Mouse (Mus musculus) brain, embryonic 14.5 days (tissue): ENCODE measurements at regions not wholly inside any gene's neighbourhood (a gene's known extent, or its start where the extent isn't known, plus 50 kb on each side); places are given as distances from the start of the nearest gene placed in this dataset.

Experiments
- CTCF ChIP-seq: fragments of 200-500 bp; IDR thresholded peaks from 2 replicates; pipeline ENCODE4 v1.5.1; 2012; ENCODE audit warnings: inconsistent platforms, mild to moderate bottlenecking, moderate library complexity, borderline replicate concordance; ENCODE audit not compliant: insufficient read depth, insufficient read length; ENCODE audit errors: extremely low read depth
- POLR2A ChIP-seq: fragments of 200-500 bp; IDR thresholded peaks from 2 replicates; pipeline ENCODE4 v1.6.1; 2012; ENCODE audit warnings: mild to moderate bottlenecking, inconsistent platforms, borderline replicate concordance; ENCODE audit not compliant: poor library complexity, insufficient read depth, insufficient read length, severe bottlenecking; ENCODE audit errors: extremely low read depth

- TF ChIP-seq POLR2A (no peak), CTCF (peak; percentile 67; the same call in 1 of the 2 replicates)
Observed at GRCm38 (mm10) chr15:26469901-26470383, 161.1 kb downstream of the March11 start.
